Mouse (Mus musculus) skeletal muscle tissue, adult 2 months (tissue): Measurements from ENCODE around the gene Olfr281.
"Not testable (repeated sequence)": the region's sequence is repeated elsewhere in the genome, so short reads cannot be mapped to it uniquely, and the experiment has no call there.

Source experiments
- DNase-seq: peaks from one replicate; pipeline ENCODE4 v3.0.0-alpha.2; 2012; ENCODE audit warnings: low read depth, low spot score

Gene Olfr281

GRCm38 (mm10) chr15:98452288-98452687 lies at the start of gene Olfr281:
Gene Olfr281 (plus strand): TSS chr15:98452588.
- no peak for DNase-seq

- DNase-seq: no peak
These were observed 43.9 kb upstream of the Olfr281 start for GRCm38 (mm10) chr15:98408406-98409060.

- DNase-seq: no peak
These were observed 42.8 kb upstream of the Olfr281 start for GRCm38 (mm10) chr15:98409635-98410034.

DNA sequence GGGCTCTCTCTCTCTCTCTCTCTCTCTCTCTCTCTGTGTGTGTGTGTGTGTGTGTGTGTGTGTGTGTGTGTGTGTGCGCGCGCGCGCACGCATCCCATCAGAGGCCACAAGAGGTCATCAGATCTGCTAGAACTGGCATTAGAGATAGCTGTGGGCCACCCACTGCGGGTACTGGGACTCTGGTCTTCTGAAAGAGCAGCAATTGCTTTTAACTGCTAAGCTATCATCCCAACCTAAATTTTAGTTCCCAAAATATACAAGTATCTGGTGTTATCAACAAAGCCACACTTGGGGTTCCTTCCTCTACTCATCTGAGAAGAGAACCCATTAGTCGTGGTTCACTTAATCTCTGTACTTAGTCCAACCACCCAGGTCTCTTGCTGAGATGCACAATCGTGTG lies 42.1 kb upstream of the Olfr281 start:
- DNase-seq: no peak

DNA sequence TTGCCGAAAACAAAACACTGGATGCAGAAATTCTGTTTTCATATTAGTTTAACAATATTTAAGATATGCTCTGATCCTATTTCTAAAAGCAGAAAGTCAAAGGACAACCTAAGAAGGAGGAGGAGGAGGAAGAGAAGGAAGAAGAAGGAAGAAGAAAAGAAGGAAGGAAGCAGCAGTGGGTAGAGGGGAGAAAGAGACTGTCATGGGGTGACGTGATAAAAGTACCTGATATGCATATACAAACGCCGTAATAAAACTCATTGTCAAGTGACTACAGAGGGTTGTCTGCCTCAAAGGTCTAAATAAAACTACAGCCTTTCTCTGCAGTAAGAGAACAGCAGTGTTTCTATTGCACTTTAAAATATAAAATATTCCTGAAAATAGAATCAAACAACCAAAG lies 36.4 kb upstream of the Olfr281 start:
- no peak for DNase-seq

GRCm38 (mm10) chr15:98416802-98417201 lies 35.6 kb upstream of the Olfr281 start:
- DNase-seq: not testable (repeated sequence)

- not testable (repeated sequence) for DNase-seq
These were observed 35.1 kb upstream of the Olfr281 start for GRCm38 (mm10) chr15:98417285-98417684.

DNA sequence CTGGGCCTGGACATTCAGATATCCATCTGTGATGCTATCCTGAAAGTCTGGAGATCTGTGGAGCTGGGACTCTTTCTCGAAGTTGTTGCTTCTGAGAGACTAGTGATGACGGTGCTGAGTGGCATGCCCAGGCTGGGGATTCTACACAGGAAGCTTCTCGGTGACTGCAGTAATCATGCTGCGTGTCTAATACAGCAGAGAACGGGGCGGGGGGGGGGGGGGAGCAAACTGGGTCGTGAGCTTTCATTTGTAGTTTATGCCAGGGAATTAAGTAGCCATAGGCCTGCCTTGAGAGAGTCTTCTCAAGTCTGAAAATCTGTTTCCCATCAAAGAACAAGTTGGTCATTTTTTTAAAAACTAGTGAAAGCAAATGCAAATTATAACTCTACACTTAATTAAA lies 34.3 kb upstream of the Olfr281 start:
- DNase-seq: no peak

DNA sequence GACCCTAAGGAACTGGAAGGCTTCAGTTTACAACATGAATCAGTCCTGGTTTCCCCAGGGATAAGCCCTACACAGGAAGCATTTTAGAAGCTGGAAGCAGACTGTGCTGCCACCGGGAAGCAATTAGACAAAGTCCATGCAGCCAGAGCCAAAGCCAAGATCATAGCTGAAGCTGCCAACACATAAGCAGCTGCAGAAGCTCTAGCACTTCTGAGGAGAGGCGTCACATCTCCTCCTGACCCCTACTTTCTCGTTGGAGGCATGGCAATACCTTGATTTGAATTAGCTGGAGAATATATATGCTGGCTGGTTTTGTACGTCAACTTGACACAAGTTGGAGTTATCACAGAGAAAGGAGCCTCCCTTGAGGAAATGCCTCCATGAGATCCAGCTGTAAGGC lies 31.5 kb upstream of the Olfr281 start:
- no peak for DNase-seq

- peak; percentile 39 for DNase-seq
These were observed 28.1 kb upstream of the Olfr281 start for GRCm38 (mm10) chr15:98424326-98424725.

DNA sequence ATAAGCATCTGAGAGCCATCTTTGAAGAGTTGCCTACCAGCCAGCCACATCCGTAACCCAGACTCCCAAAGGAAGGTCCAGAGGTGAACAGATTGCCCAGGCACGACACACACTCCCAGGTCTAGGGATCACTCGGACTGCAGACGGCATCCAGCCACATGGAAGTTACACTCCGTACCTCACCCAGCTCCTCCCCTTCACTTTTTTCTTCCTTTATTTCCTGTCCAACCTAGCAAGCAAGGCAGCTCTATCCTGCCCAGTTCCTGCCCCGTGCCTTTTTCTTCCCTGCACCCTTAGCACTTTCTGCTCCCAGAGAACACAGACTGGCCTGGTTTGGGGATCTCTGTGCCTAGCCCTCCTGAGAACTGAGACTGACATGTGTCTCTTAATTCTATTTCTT lies 27.6 kb upstream of the Olfr281 start:
- DNase-seq: no peak

DNA sequence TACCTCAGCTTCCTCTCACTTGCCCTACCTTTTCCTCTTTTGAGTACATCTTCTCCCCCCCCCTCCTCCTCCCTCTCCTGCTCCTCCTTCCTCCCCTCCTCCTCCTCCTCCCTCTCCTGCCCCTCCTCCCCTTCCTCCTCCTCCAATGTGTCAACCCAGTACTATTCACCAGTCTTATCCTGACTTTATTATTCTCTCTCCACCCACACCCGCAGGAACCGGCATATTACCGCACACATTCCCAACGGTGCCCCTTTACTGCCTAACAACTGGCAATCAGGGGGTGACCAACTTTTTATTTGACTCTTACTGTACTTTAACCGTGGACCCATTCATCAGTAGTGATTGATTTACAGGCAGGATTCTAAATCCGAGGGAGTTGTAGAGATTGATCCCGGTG lies 27.2 kb upstream of the Olfr281 start:
- DNase-seq: no peak

GRCm38 (mm10) chr15:98430925-98431324 lies 21.5 kb upstream of the Olfr281 start, which contains the start of gene Olfr282:
Gene Olfr282 (plus strand): TSS chr15:98431225.
- DNase-seq: not testable (repeated sequence)

- DNase-seq: no peak
These were observed 7.8 kb upstream of the Olfr281 start for GRCm38 (mm10) chr15:98444561-98444960.

DNA sequence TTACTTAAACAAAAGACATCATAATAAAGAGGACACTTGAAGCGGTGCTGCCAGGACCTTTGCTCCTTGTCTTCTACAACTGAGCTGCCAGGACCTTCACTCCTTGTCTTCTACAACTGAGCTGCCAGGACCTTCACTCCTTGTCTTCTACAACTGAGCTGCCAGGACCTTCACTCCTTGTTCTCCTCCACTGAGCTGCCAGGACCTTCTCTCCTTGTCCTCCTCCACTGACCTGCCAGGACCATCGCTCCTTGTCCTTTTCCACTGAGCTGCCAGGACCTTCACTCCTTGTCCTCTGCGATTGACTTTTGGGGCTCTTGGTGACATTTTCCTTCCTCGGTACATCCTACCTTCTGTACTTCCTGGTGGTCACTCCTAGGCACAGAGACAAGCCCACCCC lies 3.9 kb upstream of the Olfr281 start:
- no peak for DNase-seq

DNA sequence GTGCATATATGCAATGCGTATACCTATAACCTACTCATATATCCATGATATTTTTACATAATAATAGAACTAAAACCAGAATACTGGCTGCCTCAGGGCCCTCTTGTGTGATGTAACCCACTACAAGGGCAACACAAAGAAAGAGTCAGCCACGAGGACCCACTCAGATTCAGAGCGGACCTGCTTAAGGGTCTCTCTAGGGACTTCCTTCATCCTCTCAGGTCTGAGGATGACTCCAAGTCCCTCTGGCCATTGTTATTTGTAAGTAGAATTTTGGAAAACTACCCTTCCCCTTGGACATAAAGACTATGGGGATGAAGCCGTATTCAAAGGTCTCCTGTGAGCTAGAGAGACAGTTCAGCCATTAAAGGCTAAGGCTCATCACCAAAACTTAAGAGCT lies 17.2 kb downstream of the Olfr281 start, which contains the start of gene OR5BS1P:
TSS of gene OR5BS1P (plus strand) at position 301 of the 400 bp plus-strand sequence.
- no peak for DNase-seq

DNA sequence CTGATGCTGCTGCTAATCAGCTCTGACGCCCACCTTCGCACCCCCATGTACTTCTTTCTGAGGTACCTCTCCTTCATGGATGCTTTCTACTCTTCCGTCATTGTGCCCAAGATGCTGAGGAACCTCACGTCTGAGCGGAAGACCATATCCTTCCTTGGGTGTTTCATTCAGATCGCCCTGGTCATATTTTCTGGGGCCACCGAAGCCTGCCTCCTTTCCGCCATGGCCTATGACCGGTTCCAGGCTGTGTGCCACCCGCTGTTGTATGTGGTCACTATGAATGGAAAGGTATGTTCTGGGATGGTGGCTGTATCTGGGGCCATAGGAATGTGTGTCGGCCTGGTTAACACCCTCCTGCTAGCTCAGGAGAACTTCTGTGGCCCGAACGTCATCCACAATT lies 19.2 kb downstream of the Olfr281 start:
- no peak for DNase-seq

GRCm38 (mm10) chr15:98474958-98475357 lies 22.6 kb downstream of the Olfr281 start:
- no peak for DNase-seq

DNA sequence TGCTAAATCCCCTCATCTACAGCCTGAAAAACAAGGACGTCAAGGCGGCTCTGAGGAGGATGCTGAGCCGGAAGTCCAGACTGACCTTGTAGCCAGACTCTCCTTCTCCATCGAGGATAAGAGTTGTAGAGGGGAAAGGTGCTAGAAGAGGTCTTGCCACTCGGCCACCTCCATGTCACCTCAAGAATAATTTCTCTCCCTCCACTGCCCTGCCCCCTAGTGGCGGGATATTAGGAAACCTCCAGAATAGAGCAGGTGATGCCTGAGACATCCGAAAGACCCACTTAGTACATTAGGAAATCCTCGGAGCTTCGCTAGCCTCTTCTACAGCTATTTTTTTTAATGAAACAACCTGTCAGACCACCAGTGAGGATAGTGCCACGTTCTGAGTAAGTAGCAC lies 23.0 kb downstream of the Olfr281 start:
- DNase-seq: no peak

DNA sequence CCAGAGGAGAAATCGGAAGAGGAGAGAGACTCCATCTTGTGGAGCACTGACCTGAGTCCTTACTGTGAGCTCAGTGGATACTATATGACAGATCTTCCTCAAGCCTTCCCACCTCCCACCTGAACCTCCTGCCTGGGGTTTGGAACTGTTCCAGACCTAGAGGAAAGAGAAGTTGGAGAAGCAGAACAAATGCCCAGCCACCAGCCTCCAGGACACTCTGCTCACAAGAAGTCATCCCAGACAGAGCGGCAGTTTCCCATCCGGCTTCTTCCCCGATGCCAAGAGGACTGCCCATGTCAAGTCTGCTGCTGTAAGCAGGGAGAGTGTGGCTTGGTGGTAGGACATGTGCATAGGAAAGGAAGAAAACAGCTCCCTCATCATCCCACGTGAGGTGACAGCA lies 23.9 kb downstream of the Olfr281 start:
- no peak for DNase-seq

GRCm38 (mm10) chr15:98479568-98480102 lies 27.2 kb downstream of the Olfr281 start:
- DNase-seq: no peak

GRCm38 (mm10) chr15:98482701-98483100 lies 30.3 kb downstream of the Olfr281 start, which contains the start of gene Lalba:
Gene Lalba (minus strand): TSS chr15:98482721.
- no peak for DNase-seq
